Mouse (Mus musculus): ENCODE measurements around the gene C1d. TPM values are rescaled to one million over a fixed set of nuclear protein-coding genes. Genes with fewer than 3 reads are reported as not detected.
A peak's percentile ranks its signal among the peaks of the same experiment; 100 is the strongest.

The C1d gene
- polyA plus RNA-seq, 1 experiment from 2014 or later = 99.7 TPM

- Histone ChIP-seq H3K9ac (no peak overlapping the region), H3K27me3 (no peaks in the 10 kb centered on the region), H3K27ac (no peak overlapping the region), H3K4me1 (no peaks in the 10 kb centered on the region), H3K36me3 (replicated peaks) (peaks cover 12% of the 10 kb centered on the region), H3K4me2 (no peak overlapping the region), H3K4me3 (replicated peaks) (no peak overlapping the region), H3K9me3 (no peaks in the 10 kb centered on the region)
- WGBS = 89% methylated on average over 4 of the region's 4 CpGs
- ATAC-seq (ENCODE audit: low FRiP score) = no peak
Measured at GRCm38 (mm10) chr11:17267176-17267575, 9.8 kb downstream of the C1d start.

DNA sequence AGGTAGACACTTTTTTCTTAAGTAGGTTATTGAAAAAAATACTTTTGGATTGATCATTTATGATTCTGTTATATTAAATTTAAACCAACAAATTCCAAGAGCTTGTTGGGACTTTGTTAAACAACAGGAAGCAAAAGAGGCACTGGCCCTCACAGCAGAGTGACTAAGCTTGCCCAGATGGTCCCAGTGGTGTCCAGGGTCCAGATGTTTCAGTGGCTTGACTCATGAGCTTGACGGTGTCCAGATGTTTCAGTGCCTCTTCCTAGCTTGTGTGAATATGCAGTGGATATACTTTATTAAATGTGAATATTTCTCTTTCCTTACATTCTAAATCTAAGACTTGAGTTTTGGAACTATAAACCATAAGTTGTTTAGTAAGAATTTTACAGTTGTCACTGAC, 11.4 kb downstream of the C1d start:
- H3K4me1 ChIP-seq = no peaks in the 10 kb centered on the region
- 96% methylated on average over 1 of the region's 1 CpGs for WGBS
- H3K27ac ChIP-seq = no peak overlapping the region
- no peak for ATAC-seq (ENCODE audit: low FRiP score)
- H3K27me3 ChIP-seq = no peaks in the 10 kb centered on the region
- H3K36me3 ChIP-seq (replicated peaks) = peaks cover 12% of the 10 kb centered on the region
- no peak overlapping the region for H3K4me3 ChIP-seq (replicated peaks)
- no peak overlapping the region for H3K9ac ChIP-seq
- H3K4me2 ChIP-seq = no peak overlapping the region
- H3K9me3 ChIP-seq = no peaks in the 10 kb centered on the region

DNA sequence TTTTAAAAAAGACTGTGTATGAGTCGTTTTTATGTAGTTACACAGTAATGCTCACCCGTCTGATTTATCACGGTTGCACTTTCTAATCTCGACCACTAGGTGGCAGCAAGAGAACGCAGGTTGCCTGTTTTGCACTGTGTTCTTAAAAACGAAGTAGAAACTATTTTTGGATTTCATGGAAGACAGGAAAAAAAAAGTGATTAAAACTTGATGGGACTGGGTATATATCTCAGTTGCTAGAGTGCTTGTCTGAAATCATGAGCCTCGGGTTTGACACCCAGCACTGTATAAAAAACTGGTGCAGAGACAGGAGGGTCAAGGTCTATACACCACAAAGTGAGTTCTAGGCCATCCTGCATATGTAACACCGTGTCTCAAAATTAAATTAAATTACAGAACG, 22.6 kb downstream of the C1d start:
- Histone ChIP-seq H3K36me3 (replicated peaks) (no peaks in the 10 kb centered on the region), H3K9me3 (no peaks in the 10 kb centered on the region), H3K27me3 (peaks cover 9% of the 10 kb centered on the region; the same call in 1 of the 2 replicates), H3K4me2 (no peak overlapping the region), H3K4me1 (no peaks in the 10 kb centered on the region), H3K27ac (no peak overlapping the region), H3K4me3 (replicated peaks) (no peak overlapping the region), H3K9ac (no peak overlapping the region)
- peak; percentile 78 for ATAC-seq (ENCODE audit: low FRiP score)
- 17% methylated on average over 9 of the region's 9 CpGs for WGBS

- no peaks in the 10 kb centered on the region for H3K9me3 ChIP-seq
- H3K4me3 ChIP-seq (replicated peaks) = no peak overlapping the region
- H3K36me3 ChIP-seq (replicated peaks) = no peaks in the 10 kb centered on the region
- H3K27ac ChIP-seq = no peak overlapping the region
- 70% methylated on average over 10 of the region's 10 CpGs for WGBS
- no peak overlapping the region for H3K9ac ChIP-seq
- no peak overlapping the region for H3K4me2 ChIP-seq
- no peak for ATAC-seq (ENCODE audit: low FRiP score)
- H3K27me3 ChIP-seq = peaks cover 3% of the 10 kb centered on the region; the same call in 1 of the 2 replicates
- no peaks in the 10 kb centered on the region for H3K4me1 ChIP-seq
Measured at GRCm38 (mm10) chr11:17284055-17284454, 26.7 kb downstream of the C1d start.

DNA sequence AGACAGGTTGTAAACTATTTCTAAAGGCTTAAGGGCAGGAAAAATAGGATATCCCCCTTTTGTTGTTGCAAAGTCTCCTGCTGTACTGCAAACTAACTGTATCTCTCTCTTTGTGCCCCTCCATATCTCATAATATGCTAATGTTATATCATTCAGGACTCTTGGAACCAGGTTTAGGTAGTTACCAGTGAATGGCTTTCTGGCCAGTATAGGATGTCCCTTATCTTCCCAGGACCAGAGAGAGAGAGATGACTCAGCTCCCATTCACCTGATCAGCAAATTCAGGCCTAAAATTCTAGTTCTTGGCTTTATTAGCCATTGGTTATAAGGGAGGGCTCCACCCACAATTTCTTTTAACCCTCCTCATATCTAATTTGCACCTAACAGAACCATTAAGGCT, 31.5 kb downstream of the C1d start:
- Histone ChIP-seq H3K9ac (no peak overlapping the region), H3K27me3 (no peaks in the 10 kb centered on the region), H3K27ac (no peak overlapping the region), H3K9me3 (no peaks in the 10 kb centered on the region), H3K4me2 (no peak overlapping the region), H3K36me3 (replicated peaks) (no peaks in the 10 kb centered on the region), H3K4me1 (no peaks in the 10 kb centered on the region), H3K4me3 (replicated peaks) (no peak overlapping the region)
- no peak for ATAC-seq (ENCODE audit: low FRiP score)

DNA sequence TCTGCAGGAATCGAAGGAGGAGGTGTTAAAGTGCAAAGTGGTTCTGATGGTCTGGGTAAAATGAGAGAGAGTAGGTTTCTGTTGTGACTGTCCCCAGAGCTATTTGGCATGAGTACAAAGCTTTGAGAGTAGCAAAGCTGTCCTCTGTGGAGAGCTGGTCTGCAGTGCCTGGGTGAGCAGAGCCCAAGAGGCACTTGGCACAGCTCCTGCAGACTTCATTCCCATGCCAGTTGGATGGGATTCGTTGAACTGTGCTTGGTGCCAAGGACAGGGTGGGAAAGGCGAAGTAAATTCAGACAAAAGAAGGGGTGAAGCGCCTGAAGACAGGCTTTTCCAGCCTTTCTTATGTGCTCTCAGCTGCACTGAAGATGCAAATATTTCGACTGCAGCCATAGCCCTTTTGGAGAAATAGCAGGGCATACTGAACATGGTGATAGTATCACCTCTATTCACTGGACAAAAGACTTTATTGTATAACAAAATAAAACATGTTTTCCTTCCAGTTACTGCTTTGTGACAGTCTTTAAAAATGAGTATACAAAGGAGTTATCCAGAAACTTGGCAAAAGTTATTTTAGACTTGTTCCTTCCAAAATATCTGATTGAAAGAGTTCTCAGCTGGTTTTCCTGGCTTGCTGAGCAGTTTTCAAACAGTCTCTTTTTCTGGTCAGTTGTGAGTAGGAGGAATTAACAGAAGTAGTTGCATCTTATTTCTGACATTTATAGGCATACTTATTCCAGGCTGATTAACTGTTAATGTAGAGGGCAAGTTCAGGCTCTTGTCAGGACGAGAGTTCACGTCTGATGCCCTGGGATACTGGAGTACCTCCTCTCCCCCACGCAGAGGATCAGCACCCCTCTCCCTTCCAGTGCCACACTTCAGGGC, 48.9 kb downstream of the C1d start:
- no peaks in the 10 kb centered on the region; the same call in 1 of the 2 replicates for H3K4me1 ChIP-seq
- H3K36me3 ChIP-seq (replicated peaks) = no peaks in the 10 kb centered on the region
- no peak overlapping the region for H3K9ac ChIP-seq
- no peaks in the 10 kb centered on the region for H3K9me3 ChIP-seq
- no peak overlapping the region for H3K4me3 ChIP-seq (replicated peaks)
- 73% methylated on average over 8 of the region's 8 CpGs for WGBS
- H3K27ac ChIP-seq = no peak overlapping the region
- no peak for ATAC-seq (ENCODE audit: low FRiP score)
- no peaks in the 10 kb centered on the region for H3K27me3 ChIP-seq
- H3K4me2 ChIP-seq = no peak overlapping the region

DNA sequence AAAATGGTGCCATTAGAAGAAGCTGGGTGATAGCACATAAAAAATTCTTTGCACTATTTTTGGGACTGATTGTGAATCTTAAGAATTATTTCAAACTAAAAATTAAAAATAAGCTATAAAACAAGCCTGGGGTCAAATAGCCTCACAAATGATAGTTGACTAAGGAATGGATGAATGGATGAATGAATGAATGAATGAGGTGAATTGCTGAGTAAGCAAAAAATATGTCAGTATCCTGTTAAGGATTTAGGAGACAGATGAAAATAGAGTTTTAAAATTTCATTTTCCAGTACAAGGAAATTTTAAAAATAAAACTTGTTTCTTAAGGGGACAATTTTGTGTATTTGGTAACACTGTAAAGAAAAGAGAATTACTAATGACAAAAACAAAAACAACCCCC, 50.1 kb downstream of the C1d start:
- H3K4me2 ChIP-seq = no peak overlapping the region
- ATAC-seq (ENCODE audit: low FRiP score) = no peak

More for the DNA sequence above, 50.1 kb downstream of the C1d start:
- no peaks in the 10 kb centered on the region; the same call in 1 of the 2 replicates for H3K4me1 ChIP-seq
- no peaks in the 10 kb centered on the region for H3K27me3 ChIP-seq
- H3K36me3 ChIP-seq (replicated peaks) = no peaks in the 10 kb centered on the region
- H3K4me3 ChIP-seq (replicated peaks) = no peak overlapping the region
- no peak overlapping the region for H3K27ac ChIP-seq
- H3K9me3 ChIP-seq = no peaks in the 10 kb centered on the region
- H3K9ac ChIP-seq = no peak overlapping the region

Other genes starting within 250 kb of the C1d start
- 31.1 and 33.2 TPM in 2 replicates for gene Cnrip1, start 206.0 kb upstream of the C1d start, polyA plus RNA-seq (2016; fragmentation: Nextera tagmentation; extraction: Ambion mirVana)
- 3.7 and 4.4 TPM in 2 replicates for gene Plek, start 205.2 kb upstream of the C1d start, polyA plus RNA-seq (2016; fragmentation: Nextera tagmentation; extraction: Ambion mirVana)
- 113 and 117 TPM in 2 replicates for gene Ppp3r1, start 98.3 kb upstream of the C1d start, polyA plus RNA-seq (2016; fragmentation: Nextera tagmentation; extraction: Ambion mirVana)
- gene Wdr92, start 75.5 kb upstream of the C1d start, polyA plus RNA-seq (2016; fragmentation: Nextera tagmentation; extraction: Ambion mirVana) = 21.9 and 22.3 TPM in 2 replicates
- 68.3 and 73.2 TPM in 2 replicates for gene Pno1, start 46.0 kb upstream of the C1d start, polyA plus RNA-seq (2016; fragmentation: Nextera tagmentation; extraction: Ambion mirVana)